Mouse (Mus musculus): Measurements from ENCODE around the gene Gm8126. TPM values are rescaled to one million over a fixed set of nuclear protein-coding genes. Genes with fewer than 3 reads are reported as not detected.
"Not testable (repeated sequence)": the region's sequence is repeated elsewhere in the genome, so short reads cannot be mapped to it uniquely, and the experiment has no call there.

Gm8126 gene
- polyA plus RNA-seq (2012): not detected in 2 replicates

DNA sequence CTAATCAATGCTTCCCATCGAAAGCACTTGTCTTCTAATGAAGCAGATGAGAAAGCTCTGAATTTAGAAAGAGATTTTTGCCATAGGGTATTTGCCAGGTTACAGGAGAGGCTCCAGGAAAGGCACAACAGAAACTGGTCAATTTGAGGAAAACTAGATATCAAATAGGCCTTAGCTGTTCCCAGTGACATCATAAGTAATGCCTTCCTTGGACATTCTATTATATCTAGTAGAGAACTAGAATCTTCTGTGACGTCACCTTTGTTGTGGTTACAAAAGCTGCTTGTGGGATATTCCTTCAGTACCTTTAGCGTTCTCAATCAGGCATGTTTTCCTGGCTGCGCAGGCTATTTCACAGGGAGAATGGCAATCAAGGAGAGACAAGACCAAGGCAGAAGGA lies at the start of gene Gm8126:
Gm8126 (plus strand) TSS at position 301 of the 400 bp plus-strand sequence.
- not testable (repeated sequence) for TF ChIP-seq GATA1 (IDR thresholded peaks at IDR 0.05; ENCODE audit: low read length)

DNA sequence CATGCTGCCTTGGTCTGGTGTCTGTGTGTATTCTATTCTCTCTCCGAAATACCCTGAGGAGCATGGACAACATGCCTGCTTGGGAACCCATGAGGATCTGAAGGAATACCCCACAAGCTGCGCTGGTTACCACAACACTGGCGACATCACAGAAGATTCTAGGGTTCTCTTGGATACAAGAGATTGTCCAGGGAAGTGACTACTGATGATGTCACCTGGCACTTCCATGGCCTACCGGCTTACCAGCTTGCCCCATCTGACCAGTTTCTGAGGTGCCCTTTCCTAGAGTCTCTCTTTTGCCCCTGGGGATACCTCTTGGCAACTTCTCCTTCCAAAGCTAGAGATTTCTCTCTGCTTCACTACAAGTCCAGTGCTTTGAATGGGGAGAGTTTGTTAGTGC lies 23.2 kb upstream of the Gm8126 start, which contains the start of gene Gm8122:
Gm8122 (minus strand) TSS at position 101 of the 400 bp plus-strand sequence.
- TF ChIP-seq GATA1 (IDR thresholded peaks at IDR 0.05; ENCODE audit: low read length): not testable (repeated sequence)

DNA sequence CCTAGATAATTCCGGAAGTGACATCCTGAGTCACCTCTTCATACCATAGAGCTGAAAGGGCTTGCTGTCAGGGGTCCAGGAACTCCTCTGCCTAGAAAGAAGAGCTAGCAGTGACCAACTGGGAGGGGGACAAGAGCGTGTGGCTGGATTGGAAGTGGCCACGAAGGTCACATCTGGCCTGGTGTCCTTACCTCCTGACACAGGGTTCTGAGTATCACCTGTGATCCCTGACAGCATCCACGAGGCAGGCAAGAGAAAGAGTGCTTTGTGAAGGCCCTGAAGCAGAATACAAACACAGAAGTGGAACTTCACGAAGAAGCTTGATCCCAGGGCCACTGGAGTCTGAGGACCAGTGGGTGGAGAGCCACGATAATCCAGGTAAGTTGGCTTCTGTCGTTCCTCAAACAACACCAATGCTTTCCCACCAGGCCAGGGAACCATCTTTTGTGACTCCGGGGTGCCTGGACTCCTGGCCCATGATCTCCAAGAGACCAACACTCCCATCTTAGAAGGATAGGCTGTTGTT lies 16.6 kb downstream of the Gm8126 start, which contains the start of gene Gm9732:
Gm9732 (plus strand) TSS at position 51 of the 526 bp plus-strand sequence.
- not testable (repeated sequence) for TF ChIP-seq GATA1 (IDR thresholded peaks at IDR 0.05; ENCODE audit: low read length)

DNA sequence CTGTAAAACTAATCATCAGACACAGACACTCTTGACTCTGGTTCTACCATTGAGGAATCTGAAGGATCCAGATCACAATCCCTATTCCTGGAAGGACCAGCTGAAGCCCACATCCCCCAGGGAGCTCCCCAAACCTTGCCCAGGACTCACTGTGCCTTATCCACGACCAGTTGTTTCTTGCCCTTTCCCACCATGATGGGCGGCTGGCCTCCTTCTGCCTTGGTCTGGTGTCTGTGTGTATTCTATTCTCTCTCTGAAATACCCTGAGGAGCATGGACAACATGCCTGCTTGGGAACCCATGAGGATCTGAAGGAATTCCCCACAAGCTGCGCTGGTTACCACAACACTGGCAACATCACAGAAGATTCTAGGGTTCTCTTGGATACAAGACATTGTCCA lies 35.1 kb downstream of the Gm8126 start, which contains the start of gene Gm8127:
Gm8127 (minus strand) TSS at position 330 of the 400 bp plus-strand sequence.
- not testable (repeated sequence) for TF ChIP-seq GATA1 (IDR thresholded peaks at IDR 0.05; ENCODE audit: low read length)

Other genes with a start within 250 kb of the Gm8126 start
- gene Gm10376, start 243.0 kb upstream of the Gm8126 start, polyA plus RNA-seq (2012): not detected in 2 replicates
- gene Gm8094, start 182.0 kb upstream of the Gm8126 start, polyA plus RNA-seq (2012): not detected in 2 replicates
- gene Gm8104, start 158.0 kb upstream of the Gm8126 start, polyA plus RNA-seq (2012): not detected in 2 replicates
- not detected in 2 replicates for gene Gm7233, start 78.8 kb upstream of the Gm8126 start, polyA plus RNA-seq (2012)
- not detected in 2 replicates for gene Gm8122, start 23.3 kb upstream of the Gm8126 start, polyA plus RNA-seq (2012)
- 1.9 and 5.8 TPM in 2 replicates for gene Gm9732, start 16.4 kb downstream of the Gm8126 start, polyA plus RNA-seq (2012)
- not detected in 2 replicates for gene Gm8127, start 35.2 kb downstream of the Gm8126 start, polyA plus RNA-seq (2012)
- gene 1700001F09Rik, start 89.2 kb downstream of the Gm8126 start, polyA plus RNA-seq (2012): not detected in 2 replicates
- gene Gm8138, start 157.7 kb downstream of the Gm8126 start, polyA plus RNA-seq (2012): not detected in 2 replicates

All from G1E-ER4 (cell line).